Mouse (Mus musculus) C2C12 (cell line): ENCODE measurements around the gene Rims3.

Source experiments
- CEBPB ChIP-seq: IDR thresholded peaks from one replicate; pipeline ENCODE4 v1.6.1; 2011; ENCODE audit warnings: low read depth, mild to moderate bottlenecking, control low read depth, moderate library complexity
- CTCF ChIP-seq: IDR thresholded peaks from one replicate; pipeline ENCODE4 v1.5.1; 2011; ENCODE audit not compliant: control insufficient read depth, insufficient read depth, insufficient read length
- MYOD1 ChIP-seq: IDR thresholded peaks from one replicate; pipeline ENCODE4 v1.6.1; 2011; ENCODE audit warnings: low read depth; ENCODE audit not compliant: control insufficient read depth, insufficient read length

DNA sequence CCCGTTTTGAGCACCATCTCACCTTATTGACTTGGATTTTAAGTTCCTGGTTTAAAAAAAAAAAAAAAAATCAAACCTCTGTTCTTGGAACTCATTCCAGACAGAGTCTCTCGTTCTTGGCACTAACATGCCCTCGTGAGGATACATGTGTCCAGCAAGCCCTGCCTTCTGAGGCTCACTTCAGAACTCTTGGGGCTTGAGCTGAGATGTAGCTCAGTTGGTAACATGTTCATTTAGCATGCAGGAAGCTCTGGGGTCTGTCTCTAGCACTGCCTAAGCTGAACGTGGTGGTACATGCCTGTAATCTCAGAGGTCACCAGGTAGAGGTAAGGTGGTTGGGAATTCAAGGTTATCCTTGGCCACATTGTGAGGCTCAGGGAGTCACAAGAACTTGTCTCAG is 31.5 kb downstream of the Rims3 start:
- TF ChIP-seq CTCF (no peak), CEBPB (no peak), MYOD1 (no peak)
